Mouse (Mus musculus) heart, adult 2 months (tissue): ENCODE measurements around the gene Hpse2.

ENCODE experiments used
- CTCF ChIP-seq: fragments of 200-600 bp; IDR thresholded peaks from 2 replicates; pipeline ENCODE4 v1.8.1; 2022; ENCODE audit warnings: antibody characterized with exemption, mild to moderate bottlenecking, moderate library complexity
- EP300 ChIP-seq: fragments of 200-500 bp; IDR thresholded peaks from 2 replicates; pipeline ENCODE4 v1.6.1; 2011; ENCODE audit warnings: low read depth, low read length, control low read depth; ENCODE audit not compliant: insufficient read depth
- POLR2A ChIP-seq: fragments of 200-500 bp; IDR thresholded peaks from 2 replicates; pipeline ENCODE4 v1.6.1; 2011; ENCODE audit warnings: mild to moderate bottlenecking, low read depth, low read length, control low read depth; ENCODE audit not compliant: insufficient read depth

- TF ChIP-seq CTCF (no peak), POLR2A (no peak), EP300 (no peak)
These were observed 401.8 kb downstream of the Hpse2 start for GRCm38 (mm10) chr19:42986315-42986701.
